Mouse (Mus musculus) frontal cortex, adult 2 months (tissue): ENCODE data around the gene Tor1aip2. TPM values are rescaled to one million over a fixed set of nuclear protein-coding genes. Genes with fewer than 3 reads are reported as not detected.

Source experiments
- DNase-seq, 2 experiments: peaks; one replicate each; pipeline ENCODE4 v3.0.0; 2022; ENCODE audit warnings: low spot score in 1 of 2; ENCODE audit errors: extremely low spot score in 1 of 2
- polyA plus RNA-seq: library from polyadenylated mRNA; depleted of rRNA; stranded (reverse); fragments of >200 nt; gene quantifications from 2 replicates; pipeline ENCODE4 v1.2.3, GENCODE M21; 2012

Gene Tor1aip2
- polyA plus RNA-seq, 1 experiment = 46.6 TPM

DNA sequence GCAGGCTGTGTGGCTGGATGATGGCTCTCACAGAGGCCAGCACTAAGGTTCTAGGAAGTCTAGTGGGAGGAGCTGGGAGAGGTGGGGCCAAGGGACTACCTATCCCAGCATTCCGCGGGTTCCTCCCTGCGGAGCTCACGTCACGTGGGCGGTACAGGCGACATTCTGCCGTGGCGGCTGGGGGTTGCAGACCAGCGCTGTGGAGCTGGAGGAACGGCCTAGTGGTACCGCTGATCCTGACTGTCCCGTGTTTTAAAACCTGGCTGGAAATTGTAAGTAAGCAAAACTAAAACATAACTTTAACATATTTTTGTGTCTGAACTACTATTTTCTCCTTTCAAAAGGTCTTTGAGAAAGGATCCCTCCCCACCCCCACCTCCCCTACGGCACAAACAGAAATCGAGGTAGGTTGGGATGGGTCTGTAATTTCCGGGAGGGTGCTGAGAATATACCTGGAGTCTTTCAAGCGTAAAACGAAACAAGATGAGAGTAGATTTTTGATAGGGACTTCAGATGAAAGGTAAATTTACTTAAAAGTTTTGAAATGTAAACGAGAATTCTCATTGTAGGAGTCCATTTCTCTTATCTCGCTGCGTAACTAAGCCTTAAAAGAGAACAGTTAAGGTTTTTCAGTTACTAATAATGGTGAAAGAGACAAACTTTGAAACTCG lies 5.7 kb downstream of the Tor1aip2 start:
- DNase-seq = peak; percentile 82 to 93

DNA sequence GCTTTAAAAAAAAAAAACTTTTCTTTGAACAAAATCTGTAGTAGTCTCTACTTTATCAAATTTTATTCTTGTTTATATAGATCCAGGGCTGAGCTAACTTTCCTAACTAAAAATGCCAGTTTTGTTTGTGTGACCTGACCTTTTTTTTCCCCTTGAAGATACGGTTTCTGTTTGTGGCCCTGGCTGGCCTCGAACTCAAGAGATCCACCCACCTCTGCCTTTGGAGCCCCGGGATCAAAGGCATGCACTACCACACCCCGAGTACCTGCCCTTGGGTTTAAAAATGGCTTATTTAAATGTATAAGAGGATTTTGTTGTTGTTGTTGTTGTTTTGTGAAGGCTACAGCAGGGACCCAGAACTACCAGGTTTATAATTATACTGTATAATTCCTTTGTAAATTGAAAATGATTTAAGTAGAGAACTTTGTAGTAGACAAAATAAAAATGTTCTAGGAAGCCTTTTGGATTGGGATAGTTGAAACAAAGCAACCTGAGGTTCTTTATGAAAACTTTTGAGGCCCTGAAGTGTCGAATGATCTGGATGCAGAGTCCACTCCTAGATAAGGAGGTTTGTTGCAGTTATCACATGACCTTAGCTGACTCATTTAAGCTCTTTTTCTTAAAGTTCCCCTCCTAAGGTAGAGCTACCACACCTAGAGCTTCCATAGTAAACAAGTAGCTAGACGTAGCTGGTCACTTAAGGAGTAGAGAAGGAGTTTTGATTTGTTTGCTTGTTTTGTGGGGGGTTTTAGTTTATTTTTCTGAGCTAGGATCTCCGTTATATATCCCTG lies 6.4 kb downstream of the Tor1aip2 start:
- no peak for DNase-seq

DNA sequence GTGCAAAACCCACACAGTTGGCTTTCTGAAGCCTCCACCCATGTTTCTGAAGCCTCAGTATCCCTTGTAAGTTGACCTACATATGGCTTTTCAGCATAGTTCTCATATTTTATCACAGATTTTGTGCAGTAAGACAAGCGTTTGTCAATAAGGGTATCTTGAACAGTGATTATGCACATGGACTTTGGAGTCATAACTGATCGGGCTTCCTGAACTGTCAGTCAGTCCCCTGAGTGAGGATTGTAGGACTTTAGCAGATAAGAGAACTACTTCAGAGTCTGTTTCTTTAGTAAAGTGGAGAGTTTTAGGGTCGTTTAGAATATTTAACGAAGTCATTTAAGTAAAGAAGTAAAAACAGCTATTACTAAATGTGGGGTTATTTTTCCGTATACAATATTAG lies 7.3 kb downstream of the Tor1aip2 start:
- DNase-seq = no peak

DNA sequence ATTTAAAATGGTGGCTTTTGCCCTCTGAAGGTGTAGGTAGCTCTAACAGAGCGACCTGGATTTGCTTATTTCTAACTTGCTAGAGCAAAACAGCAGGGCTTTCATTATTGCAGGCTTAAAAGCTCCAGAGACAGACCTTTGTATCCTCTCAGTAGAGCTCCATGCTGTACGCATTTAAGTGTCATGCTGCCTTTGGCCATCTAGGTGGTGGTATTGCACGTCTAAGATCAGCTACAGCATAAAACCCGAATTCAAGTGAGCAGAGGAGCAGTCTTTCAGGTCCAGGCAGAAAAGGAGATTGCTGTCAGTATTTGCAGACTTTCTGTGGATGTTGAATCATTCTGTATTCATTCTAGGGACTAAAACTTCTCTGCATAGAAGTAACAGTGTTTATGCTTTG lies 7.8 kb downstream of the Tor1aip2 start:
- DNase-seq = peak in 1 of 2 experiments; percentile 58

DNA sequence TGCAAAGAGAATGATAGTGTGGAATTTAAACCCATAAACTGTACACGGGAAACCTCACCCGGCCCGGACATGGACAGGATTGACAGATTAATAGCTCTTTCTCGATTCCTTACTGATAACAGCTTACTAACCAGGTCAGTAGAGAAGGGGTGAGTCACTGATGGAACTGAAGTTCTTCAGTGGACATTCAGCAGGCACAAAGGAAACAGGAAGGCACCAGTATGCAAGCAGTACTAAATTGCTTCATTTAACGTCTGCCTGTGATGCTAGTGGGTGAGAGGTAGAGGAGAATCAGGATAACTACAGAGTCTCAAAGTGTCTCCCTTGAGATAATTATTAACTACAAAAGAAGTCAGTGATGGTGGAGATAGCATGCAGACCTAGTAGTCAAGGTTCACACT lies 9.0 kb downstream of the Tor1aip2 start:
- no peak for DNase-seq

DNA sequence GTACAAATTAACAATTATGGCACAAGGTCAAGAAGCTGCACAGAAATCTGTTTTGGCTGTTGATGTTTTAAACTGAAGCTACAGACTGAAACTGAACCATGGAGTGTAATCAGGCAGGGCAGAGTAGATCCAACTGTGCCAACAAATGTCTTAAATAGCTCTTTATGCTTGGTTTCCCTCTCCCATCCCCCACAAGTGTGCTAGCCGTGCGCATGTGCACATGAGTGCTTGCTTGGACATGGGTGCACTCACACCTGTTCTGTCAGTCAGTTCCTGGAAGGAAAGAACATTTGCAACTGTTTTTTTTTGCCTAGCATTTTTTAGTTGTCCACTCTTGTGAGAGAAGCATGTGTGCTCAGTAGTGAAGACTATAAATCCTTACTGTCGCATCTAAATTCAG lies 11.5 kb downstream of the Tor1aip2 start:
- DNase-seq = no peak

DNA sequence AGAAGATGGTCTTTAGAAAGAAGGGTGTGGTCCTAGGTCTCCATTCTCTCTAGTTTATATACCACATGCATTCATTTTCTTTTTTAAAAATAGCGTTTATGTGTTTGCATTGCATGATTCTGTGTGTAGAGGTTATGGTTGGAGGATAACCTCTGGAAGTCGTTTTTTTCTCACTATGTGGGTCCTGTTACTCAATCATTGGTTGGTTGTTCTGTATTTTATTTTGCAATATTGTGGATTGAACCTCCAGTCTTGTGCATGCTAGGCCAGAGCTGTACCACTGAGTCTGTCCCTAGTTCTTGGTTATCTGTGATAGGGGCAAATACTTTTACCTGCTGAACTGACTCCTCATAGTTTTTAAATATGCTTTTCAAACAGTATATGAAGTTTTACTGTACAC lies 23.0 kb downstream of the Tor1aip2 start:
- no peak for DNase-seq

DNA sequence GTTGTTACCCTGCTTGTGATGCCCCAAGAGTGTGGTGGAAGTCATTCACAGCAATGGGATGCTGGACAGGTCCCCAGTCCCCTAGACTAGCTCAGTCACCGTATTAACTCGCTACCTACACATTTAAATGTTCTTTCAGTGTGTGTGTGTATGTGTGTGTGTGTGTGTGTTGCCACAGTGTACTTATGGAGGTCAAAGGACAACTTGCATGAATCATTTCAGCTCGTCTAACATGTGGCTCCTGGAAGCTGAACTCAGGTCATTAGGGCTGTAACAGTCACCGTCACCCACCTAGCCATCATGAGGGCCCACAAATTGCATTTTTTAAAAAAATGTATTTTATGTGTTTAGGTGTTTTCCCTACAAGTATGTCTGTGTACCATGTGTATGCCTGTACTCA lies 27.0 kb downstream of the Tor1aip2 start:
- DNase-seq = no peak

DNA sequence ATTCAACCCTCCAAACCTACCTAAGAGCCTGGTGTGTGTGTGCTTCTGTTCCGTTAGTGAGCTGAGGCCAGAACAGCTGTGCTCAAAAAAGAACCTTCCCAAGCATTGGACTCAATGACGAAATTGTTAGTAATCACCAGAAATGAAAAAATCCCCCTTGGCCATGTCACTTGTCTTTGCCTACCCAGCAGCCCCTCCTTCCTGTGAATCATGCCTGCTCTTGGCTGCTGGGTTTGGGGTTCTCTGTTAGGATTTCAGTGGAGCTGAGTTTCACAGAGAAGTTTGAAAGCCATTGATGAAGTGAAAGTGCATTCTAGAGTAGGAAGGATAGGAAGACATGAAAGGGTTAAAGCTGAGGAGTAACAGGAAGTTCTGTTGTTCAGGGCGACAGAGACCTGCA lies 30.9 kb downstream of the Tor1aip2 start:
- DNase-seq = no peak

DNA sequence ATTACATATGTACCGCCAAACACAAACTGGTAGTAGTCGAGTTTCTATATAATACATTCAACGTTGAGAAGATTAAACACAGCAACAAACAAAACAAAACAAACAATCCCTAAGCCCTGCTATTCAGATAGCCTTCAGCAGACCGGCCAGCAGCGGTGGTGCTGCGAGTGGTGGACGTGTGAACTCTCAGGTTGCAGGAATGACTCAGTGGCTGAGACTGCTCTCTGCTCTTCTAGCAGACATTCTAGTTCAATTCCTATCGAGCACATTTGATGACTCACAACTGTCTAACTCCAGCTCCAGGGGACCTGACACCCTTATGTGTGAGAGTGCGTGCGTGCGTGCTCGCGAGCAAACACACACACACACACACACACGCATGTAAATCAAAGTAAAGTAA lies 34.9 kb downstream of the Tor1aip2 start:
- no peak for DNase-seq

DNA sequence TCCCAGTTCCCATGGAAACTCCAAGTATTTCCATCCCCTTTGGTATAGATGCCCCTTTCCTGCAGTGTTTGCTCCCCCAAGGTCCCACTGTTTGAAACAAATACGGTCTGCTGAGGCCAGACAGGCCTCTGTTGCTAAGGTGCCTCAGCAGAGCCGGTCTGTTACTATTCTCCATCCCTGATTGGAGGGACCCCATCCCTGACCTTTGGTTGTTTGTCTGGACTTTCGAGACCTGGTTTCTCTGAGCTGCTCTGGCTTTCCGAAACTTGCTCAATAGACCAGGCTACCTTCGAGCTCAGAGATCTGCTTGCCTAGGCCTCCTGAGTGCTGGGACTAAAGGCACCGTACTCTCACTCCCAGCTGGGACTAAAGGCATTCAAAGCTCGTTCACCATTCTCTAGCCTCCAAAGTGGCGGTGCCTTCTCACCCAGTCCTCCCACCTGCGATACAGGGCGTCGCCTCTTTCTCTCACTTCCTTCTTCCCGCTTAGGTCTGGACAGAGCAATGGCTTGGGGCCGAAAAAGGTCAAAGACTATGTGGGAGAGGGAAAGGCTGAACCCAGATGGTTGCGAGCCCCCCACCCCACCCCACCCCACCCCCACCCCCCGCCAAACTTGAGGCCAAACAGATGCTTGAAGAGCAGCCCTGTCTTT lies 38.1 kb downstream of the Tor1aip2 start:
- DNase-seq = no peak

DNA sequence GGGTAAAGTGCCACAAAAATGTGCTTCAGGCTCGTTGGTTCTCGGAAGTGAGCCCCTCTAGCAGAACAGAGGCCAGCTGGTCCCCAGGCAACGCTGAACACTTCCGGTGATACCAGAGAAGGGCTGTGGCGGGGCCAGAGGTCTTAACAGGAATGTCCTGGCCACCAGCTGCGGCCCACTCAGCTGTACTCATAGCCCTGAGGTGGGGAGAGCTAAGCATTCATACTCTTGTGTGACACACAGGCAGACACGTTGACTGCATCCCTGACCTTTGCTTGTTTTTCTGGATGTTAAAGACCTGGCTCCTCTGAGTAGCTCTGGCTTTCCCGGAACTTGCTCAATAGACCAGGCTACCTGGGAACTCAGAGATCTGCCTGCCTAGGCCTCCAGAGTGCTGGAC lies 39.4 kb downstream of the Tor1aip2 start:
- no peak for DNase-seq

DNA sequence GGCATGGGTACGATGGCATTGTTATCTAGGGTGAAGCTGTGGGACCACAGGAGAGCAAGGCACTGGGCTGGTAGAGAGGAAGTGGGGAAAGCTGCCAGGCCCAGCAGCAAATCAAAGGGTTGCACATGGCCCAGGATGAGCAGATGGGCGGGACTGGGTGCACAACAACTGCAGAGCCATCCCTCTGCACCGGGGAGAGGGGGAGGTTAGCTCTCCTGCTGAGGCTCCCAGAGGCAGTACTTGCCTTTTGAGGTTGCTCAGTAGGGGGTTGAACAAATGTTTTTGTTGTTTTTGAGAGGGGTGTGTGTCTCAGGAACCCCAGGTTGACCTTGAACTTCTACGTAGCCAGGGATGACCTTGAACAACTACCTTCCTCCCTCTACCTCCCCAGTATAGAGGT lies 41.3 kb downstream of the Tor1aip2 start:
- DNase-seq = no peak

DNA sequence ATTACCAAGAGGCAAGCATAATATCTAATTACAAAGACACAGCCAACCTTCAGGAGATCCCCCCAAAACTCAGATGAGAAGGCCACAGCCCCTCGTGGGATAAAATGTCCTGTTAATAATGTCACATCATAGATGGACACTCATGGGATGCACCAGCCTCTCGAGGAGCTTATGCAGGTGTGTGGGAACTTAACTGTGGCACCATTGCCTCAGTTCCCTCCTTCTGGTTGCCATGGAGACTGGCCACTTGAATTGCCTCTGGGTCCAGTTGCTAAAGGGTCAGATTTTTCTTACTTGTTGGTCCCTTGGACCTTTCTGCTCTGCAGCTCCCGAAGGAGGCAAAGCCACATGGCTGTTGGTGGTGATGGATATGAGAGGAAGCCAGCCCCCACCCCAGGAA lies 42.5 kb downstream of the Tor1aip2 start:
- no peak for DNase-seq

DNA sequence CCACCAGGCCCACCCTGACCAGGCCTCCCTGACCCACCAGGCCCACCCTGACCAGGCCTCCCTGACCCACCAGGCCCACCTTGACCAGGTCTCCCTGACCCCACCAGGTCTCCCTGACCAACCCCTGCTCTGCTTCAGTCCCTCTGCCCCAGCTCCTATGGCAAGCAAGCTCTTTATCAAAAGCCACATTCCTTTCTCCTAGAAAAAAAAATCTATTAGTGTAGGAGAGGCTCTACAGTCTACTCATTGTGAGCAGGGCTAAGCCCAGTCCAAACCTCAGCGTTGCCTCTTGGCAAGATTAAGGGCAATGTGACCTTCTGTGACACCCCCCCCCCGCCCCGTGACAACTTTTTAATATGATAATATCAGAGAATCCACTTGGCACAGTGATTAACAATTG lies 49.4 kb downstream of the Tor1aip2 start:
- no peak for DNase-seq

DNA sequence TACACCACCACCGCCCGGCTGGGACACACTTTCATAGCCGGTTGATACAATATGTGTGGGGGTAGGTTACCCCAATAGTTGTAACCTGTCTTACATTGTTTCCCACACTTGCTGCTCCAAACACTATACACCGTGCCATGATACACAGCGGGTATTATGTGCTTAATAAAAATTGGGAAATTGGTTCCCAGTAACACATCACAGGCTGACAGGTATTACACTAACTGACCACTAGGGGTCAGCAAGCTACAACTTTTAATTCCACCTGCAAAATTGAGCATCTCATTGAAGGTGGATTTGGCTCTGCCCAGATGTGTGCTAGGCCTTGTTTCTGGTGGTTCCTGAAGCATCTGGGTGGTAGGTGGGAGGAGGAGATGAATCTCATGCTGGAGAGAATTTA lies 50.6 kb downstream of the Tor1aip2 start:
- peak; percentile 11 to 74 for DNase-seq

DNA sequence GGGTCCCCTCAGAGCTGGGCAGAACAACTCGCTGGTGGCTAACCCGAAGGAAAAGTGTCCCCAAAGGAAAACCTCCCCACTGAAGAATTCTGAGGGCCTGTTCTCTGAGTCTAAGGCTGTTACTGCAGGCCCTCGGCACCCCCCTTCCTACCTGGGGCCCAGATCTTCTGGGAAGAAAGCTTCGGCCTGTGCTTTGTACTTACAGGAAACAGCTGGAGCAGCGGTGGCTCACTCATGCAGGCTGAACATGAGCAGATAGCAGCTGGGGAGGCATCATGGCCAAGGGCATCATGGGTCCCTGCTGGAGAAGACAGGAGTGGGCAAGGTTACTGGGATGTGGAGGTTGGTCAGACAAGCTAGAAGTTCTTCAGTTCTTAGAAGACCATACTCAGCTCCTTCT lies 52.4 kb downstream of the Tor1aip2 start:
- DNase-seq = no peak

DNA sequence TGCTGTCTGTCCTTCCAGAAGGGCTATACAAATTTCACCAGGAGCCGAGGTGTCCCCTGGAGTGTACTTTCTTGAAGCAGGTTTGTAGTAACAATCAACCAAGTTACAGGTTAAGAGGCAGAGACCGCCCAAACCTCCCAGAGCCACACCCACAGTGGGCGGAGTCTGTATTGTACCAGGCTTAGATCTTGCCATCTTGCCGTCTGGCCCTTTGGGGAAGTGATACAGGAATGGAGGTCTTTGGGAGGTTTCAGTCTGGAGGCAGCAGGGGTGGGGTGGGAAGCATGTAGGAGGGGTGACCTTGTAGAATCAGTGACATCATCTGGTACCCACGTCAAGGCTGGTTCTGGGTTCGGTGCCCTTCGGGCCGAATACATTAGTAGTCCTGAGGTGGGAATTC lies 54.4 kb downstream of the Tor1aip2 start:
- DNase-seq = no peak

DNA sequence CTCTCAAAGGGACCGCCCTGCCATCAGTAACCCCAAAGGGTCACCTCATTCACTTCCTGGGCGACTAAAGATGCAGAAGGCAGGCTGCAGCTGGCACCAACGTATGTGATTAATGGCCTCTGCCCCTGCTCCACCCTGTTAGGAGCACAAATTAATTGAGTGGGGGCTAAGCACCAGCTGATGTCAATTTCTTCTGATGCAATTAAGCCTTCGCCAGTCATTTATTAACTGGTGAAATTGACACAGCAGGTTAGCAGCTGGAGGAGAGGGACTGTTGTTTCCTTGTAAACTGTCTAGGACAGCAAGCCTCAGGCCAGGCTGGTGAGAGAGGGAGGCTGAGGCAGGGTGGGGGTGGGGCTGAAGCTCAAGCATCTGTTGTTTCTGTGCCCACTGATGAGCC lies 54.8 kb downstream of the Tor1aip2 start:
- DNase-seq = no peak

DNA sequence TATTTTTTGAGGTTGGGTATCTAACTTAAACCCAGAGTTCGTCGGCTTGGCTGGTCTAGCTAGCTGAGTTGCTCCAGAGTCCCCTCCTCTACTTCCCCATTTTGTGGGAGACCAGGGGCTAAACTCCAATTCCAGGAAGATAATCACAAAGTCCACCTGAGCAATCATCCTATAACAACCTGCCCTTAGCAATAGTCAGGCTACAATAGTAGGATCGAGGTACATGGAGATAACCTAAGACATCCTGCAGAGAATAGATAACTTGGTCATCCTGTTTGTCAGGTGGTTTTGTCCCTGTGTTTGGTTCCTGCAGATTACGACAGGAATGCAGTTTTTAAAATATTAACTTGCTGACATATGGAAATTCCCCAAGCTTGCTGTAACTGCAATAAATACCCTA lies 56.6 kb downstream of the Tor1aip2 start:
- DNase-seq = no peak

DNA sequence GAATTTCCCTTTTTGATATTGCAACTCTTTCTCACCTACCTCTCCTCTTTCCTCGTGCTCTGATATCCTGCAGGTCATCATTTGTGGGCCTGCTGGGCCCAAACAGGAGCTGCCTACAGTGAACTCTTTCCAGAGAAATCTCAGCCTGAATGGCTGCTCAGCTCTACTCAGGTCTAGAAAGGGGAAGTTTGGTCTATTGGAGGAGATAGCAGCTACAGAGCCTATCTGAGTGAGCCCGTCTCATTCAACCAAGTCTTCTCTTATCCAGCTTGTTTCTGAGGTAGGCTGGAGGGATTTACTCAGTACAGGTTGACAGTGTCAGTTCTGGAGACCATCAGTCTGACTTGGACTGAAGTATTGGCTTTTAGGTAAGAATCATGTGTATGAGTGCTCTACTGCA lies 68.6 kb downstream of the Tor1aip2 start:
- DNase-seq = no peak

DNA sequence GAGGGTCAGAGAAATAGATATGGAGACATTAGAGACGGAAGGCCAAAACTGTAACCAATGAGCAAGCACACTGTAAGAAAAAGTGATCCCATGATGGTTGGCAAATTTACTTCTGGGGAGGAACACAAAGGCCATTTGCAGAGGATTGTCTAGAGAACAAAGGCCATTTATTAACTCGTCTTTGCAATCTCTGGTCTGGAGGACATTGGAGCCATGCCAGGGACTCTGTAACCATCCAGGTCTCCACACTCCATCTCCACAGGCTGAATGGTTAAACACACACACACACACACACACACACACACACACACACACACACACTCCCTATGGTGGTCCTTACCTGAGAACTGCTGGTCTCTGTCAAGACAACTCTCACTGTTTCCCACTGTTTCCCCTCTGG lies 70.2 kb downstream of the Tor1aip2 start:
- no peak for DNase-seq
